19 mouse cellular contexts compared by ENCODE assay signal in the genomic region with DNA sequence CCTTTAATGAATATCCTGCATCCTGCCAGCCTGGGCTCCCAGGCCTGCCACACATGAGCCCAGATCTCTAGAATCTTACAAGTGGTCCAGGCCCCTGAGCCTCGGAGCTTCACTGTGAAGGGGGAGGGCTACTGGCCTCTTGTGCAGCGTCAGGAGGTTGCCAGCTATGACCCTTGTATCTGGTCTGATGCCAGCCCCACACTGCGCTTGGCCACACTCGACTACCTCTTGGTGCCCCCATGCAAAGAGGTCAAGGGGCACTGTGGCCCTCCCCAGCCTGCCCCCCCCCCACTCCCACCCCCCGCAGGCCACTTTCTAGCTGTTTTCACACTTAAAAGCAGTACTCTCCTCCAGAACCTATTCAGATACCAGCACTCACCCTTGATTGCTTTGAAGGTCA. TPM values are rescaled to one million over a fixed set of nuclear protein-coding genes. Genes with fewer than 3 reads are reported as not detected.
"Had no signal": no experiment of that assay in that cellular context is flagged by ENCODE, and none has a peak within 500 bp of the region (broad histone marks: within the 10 kb centered on the region; RNA-seq: fewer than 3 reads in every experiment).

No protein-coding gene starts in this region.

- H3K9me3 ChIP-seq: limb, embryonic 15.5 days; liver, embryonic 13.5 days; midbrain, embryonic 13.5 days; neural tube, embryonic 15.5 days had no signal

- H3K9ac ChIP-seq: limb, embryonic 15.5 days; liver, embryonic 13.5 days; midbrain, embryonic 13.5 days; neural tube, embryonic 15.5 days had no signal

- H3K4me2 ChIP-seq: limb, embryonic 15.5 days; liver, embryonic 13.5 days; midbrain, embryonic 13.5 days; neural tube, embryonic 15.5 days had no signal

- H3K36me3 ChIP-seq: limb, embryonic 15.5 days; liver, embryonic 13.5 days; midbrain, embryonic 13.5 days; neural tube, embryonic 15.5 days had no signal

- H3K27ac ChIP-seq: hindbrain, postnatal 0 days; limb, embryonic 15.5 days; liver, embryonic 13.5 days; midbrain, embryonic 13.5 days; neural tube, embryonic 15.5 days; stomach, postnatal 0 days had no signal

- DNase-seq: liver, embryonic 13.5 days; lung, adult 18-20 months; thymus, adult 18-20 months; thymus, postnatal 14 days had no signal

- ATAC-seq: hindbrain, postnatal 0 days; midbrain, embryonic 13.5 days had no signal

- H3K4me3 ChIP-seq: limb, embryonic 15.5 days; liver, embryonic 13.5 days; midbrain, embryonic 13.5 days; neural tube, embryonic 15.5 days had no signal

RNA-seq across cellular contexts. Expression of gene Adm2, which starts 3.9 kb away (rescaled TPM):
- total RNA-seq: hindbrain, postnatal 0 days; layer of hippocampus, adult 8-10 months; layer of hippocampus, postnatal 14 days; left cerebral cortex, adult 18-20 months; left cerebral cortex, postnatal 25 days; midbrain, postnatal 0 days had no signal
- polyA plus RNA-seq: hindbrain, postnatal 0 days; limb, embryonic 11.5 days; midbrain, embryonic 13.5 days; midbrain, postnatal 0 days; neural tube, embryonic 15.5 days had no signal

RNA-seq across cellular contexts. Expression of gene Miox, which starts 7.8 kb away (rescaled TPM):
- total RNA-seq: hindbrain, postnatal 0 days; layer of hippocampus, adult 8-10 months; layer of hippocampus, postnatal 14 days; left cerebral cortex, adult 18-20 months; left cerebral cortex, postnatal 25 days; midbrain, postnatal 0 days had no signal
- polyA plus RNA-seq: hindbrain, postnatal 0 days; intestine, embryonic 14.5 days; large intestine, adult 2 months; limb, embryonic 11.5 days; limb, embryonic 15.5 days; lung, embryonic 16.5 days; midbrain, embryonic 13.5 days; midbrain, postnatal 0 days; neural tube, embryonic 11.5 days; neural tube, embryonic 15.5 days; stomach, postnatal 0 days had no signal
